Mouse (Mus musculus) spleen, postnatal 14 days (tissue): ENCODE results near the gene Fam98c.
A peak's percentile ranks its signal among the peaks of the same experiment; 100 is the strongest.
"Not testable (repeated sequence)": the region's sequence is repeated elsewhere in the genome, so short reads cannot be mapped to it uniquely, and the experiment has no call there.

Experiments
- DNase-seq, 2 experiments: peaks; one replicate each; pipeline ENCODE4 v3.0.0; 2021 to 2022; ENCODE audit warnings: low spot score in 2 of 2

Gene Fam98c

DNA sequence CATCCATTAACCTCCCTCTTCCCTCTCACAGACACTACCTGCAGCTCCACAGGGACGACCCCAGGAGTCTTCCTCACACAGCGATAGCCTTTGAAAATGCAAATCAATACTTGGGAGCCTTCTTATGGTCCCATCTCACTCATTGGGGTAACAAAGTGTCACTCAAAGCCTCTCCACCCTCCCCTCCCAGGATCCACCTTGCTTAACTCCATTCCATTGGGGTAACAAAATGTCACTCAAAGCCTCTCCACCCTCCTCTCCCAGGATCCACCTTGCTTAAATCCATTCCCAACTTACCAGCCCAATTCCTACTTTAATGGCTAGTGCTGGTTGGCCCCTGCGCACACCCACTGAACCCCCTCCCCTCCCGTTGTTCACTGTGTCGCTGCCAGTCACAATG, 2.2 kb upstream of the Fam98c start:
- DNase-seq, result no peak

DNA sequence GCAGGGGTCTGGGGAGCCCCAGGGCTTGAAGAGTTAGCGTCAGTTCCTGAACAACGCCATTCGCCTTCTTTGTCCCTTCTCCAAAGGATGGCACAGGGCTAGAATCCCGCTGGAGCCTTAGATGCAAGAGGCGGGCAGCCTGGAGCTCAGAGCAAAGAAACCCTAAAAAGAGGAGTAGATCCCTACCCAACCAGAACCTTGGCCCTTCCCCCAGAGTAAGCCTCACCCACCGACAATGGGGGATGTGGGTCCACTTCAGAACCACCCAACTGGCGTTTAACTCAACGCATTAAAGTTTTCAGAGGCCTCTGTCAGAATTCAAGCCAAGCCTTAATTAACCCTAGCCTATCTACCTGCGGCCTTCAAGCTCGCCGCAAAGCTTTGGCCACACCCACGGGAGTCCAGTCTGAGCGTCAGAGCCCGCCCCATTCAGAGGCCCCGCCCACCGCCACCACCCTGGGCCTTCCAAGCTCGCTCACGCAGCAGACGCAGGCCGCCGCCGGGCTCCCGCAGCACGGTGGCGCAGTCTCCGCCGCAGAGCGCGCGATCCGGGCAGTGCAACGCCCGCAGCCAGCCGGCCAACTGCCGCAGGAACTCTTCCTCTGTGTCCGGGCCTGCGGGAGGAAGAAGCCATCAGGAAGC, 717 bp downstream of the Fam98c start:
- peak; percentile 76 to 82 for DNase-seq

- no peak for DNase-seq
These were observed 1.9 kb downstream of the Fam98c start for GRCm38 (mm10) chr7:29154018-29154720.

DNA sequence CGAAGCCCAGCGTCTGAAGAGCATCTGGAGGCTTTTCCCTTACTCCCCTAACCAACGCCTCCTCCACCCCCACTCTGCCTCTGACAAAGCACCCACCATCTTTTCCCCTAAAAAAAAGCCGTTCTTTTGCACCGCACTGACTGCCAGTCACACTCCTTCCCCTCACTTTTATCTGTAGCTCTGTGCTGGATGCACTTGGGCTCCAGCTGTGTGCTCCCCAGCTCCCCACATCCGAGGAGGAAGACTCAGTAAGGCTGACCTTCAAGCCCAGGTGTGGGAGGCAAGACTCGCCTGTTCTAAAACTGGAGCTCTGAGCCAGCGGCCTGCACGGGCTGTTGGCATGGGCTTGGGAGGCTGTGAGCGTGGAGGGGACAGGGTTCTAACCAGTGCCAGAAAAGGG, 4.5 kb downstream of the Fam98c start:
- no peak for DNase-seq

DNA sequence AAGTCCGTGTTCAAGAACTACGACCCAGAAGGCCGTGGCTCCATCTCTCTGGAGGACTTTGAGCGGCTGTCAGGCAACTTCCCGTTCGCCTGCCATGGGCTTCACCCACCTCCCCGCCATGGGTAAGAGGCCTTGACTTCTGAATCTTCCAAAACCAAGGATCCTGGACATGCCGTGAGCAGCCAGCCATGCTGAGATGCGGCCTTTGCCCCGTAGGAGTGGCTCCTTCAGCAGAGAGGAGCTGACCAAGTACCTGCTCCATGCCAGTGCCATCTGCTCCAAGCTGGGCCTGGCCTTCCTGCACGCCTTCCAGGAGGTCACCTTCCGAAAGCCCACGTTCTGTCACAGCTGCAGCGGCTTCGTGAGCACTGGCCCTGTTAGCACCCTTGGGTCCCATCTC, 7.3 kb downstream of the Fam98c start:
- DNase-seq, result no peak

- no peak for DNase-seq
These were observed 9.2 kb downstream of the Fam98c start for GRCm38 (mm10) chr7:29146625-29147367.

GRCm38 (mm10) chr7:29144006-29144405, 12.0 kb downstream of the Fam98c start:
- DNase-seq, result no peak

GRCm38 (mm10) chr7:29141416-29141815, 14.6 kb downstream of the Fam98c start:
- no peak for DNase-seq

DNA sequence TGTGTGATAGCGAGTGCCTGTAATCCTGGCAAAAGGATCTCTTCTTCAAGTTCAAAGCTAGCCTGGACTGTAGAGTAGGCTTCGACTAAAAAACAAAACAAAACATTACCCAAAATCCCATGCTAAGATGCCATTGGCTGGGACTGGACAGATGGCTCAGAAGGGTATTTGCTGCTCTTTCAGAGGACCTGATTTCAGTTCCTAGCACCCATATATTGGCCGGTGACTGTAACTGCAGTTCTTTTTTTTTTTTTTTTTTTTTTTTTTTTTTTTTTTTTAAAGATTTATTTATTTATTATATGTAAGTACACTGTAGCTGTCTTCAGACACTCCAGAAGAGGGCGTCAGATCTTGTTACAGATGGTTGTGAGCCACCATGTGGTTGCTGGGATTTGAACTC, 16.8 kb downstream of the Fam98c start:
- DNase-seq, result not testable (repeated sequence)

- DNase-seq, result no peak
These were observed 18.6 kb downstream of the Fam98c start for GRCm38 (mm10) chr7:29137429-29137828.

GRCm38 (mm10) chr7:29134693-29135386, 21.2 kb downstream of the Fam98c start, which contains the start of gene Rasgrp4:
Rasgrp4 (plus strand) TSS chr7:29134851.
- DNase-seq, result peak; percentile 29 to 38

DNA sequence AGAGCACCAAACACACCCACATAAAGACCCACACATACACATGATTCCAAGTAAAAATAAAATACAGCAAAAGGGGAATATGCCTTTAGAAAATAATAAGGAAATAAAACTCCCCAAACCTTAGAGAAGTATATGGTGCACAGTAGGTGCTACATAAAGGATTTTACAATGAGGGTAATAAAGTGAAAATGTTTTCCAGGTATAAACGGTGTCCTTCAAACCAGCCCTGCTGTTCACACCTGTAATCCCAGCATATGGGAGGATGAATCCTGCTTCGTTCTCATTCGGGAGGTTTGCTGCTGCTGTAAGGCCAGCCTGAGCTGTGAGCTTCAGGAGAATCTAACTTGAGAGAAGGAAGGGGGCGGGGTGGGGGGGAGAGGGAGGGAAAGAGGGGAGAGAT, 21.8 kb downstream of the Fam98c start:
- no peak for DNase-seq

GRCm38 (mm10) chr7:29128725-29129124, 27.3 kb downstream of the Fam98c start:
- no peak for DNase-seq

DNA sequence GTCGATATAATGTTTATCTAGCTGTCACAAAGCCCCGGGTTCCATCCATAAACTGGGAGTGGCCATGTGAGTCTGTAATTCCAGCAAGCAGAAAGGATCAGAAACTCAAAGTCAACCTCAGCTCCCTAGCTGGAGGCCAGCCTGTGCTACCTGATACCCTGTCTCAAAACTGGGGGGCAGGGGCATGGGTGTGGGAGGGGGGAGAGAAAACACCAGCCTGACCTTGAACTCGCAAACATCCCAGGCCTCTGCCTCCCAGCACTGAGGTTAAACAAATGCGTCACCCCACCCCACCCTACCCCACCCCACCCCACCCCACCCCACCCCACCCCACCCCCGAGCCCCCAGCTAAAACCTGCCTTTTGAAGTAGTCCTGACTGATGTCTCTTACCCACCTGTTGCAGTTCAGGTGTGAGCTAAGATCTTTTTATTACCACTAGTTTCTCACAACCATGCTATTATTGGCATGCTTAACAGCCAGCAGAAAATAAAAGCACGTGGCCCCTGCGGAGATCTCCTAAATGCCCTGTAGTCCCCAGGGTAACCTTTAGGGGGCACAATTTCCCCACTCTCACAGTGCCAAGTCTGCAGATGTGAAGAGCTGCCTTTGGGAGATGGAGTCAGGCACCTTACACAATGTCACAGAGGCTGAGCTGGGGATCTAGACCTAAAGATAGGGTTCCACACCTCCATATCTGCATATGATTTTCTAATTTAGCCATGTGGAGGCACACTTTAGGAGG, 29.7 kb downstream of the Fam98c start:
- DNase-seq, result peak; percentile 47 to 64

DNA sequence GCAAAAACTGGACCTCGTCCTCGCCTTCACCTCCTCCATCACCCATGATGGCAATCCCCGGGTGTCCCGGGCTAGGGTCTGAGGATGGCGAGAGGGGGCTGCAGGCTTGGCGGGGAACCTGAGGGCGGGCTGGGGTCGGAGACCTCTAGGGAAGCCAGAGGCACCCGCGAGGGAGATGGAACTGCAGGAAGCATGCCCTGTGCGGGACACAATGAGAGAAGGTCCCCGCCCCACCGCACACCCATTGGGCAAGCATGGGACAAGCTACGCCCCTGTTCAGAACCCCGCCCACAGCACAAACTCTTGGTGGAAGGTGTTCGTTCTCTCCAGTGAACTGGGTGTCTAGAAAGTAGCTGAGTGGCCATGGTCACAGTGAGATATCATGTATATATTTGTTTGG, 31.1 kb downstream of the Fam98c start, which contains the start of gene Ryr1:
Gene Ryr1, minus strand, starts transcription at position 210 of the 400 bp plus-strand sequence.
- peak in 1 of 2 experiments; percentile 32 for DNase-seq

DNA sequence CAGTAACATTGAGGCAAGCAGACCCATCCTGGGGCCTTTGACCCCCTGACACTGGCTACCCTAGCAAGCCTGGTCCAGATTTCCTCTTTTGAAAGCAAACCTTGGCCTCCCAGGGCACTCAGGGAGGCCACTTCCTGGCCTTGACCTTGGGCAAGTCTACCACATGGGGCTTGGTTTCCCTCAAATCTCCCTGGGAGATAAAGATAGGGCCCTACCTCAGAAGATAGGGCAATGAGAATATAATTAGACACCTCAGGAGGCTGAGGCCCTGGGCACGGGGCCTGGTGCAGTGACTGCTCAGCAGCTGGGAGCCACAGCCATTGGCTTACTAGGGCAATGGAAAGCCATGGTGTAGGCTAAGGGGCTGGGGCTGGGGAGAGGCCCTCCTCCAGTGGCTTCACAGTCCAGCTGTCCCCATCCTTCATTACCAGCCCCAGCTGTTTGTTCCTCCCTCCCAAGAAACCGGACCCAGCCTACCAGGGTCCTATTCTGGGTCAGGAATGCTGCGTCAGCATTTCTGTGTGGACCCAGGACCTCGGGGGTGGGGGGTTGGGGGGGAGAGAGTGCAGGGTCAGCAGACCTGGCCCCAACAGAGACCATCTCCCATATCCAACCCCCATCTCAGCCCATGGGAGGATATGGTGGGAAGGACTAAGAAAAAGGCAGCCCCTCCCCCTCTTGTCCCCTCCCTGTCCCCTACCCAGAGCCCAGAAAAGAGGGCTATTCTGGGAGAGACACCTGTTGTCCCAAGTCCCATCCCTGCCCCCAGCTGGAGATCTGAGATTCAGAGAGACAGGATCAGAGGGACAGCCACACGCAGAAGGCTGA, 32.3 kb downstream of the Fam98c start:
- no peak for DNase-seq

GRCm38 (mm10) chr7:29122821-29123220, 33.2 kb downstream of the Fam98c start:
- no peak for DNase-seq

DNA sequence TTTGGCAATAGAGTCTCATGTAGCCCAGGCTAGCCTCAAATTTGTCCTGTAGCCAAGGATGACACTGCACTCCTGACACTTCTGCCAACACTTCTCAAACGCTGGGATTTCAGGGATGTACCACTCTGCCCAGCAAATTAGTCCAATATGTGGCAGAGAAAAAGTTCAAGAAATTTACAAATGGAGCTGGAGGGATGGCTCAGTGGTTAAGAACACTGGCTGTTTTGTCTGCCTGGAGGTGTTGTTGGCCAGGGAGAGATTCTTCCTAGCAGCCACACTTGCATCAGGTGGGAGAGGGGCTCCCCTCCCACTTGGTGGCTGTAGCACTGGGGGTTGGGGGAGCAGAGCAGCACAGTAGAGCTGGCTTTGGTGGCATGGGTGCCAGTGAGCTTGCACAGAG, 36.5 kb downstream of the Fam98c start:
- no peak for DNase-seq

- DNase-seq, result no peak
These were observed 37.7 kb downstream of the Fam98c start for GRCm38 (mm10) chr7:29118142-29118851.
